Mouse (Mus musculus) hindbrain, embryonic 12.5 days (tissue): ENCODE data around the gene Raet1e. TPM values are rescaled to one million over a fixed set of nuclear protein-coding genes. Genes with fewer than 3 reads are reported as not detected.
"Not testable (repeated sequence)": the region's sequence is repeated elsewhere in the genome, so short reads cannot be mapped to it uniquely, and the experiment has no call there.

ENCODE experiments used
- ATAC-seq: fragments of 200-750 bp; cut with Nextera tagmentation; 2 replicates; pipeline ENCODE4 v1.8.0; 2017; ENCODE audit warnings: moderate TSS enrichment; ENCODE audit not compliant: low FRiP score
- H3K27ac ChIP-seq: fragments of 300-500 bp; sonication (generic); 2 replicates; pipeline ENCODE4 v1.5.1; 2016; ENCODE audit warnings: mild to moderate bottlenecking
- H3K27me3 ChIP-seq: fragments of 300-500 bp; sonication (generic); 2 replicates; pipeline ENCODE4 v1.6.1; 2016; ENCODE audit warnings: mild to moderate bottlenecking
- H3K36me3 ChIP-seq: fragments of 300-500 bp; sonication (generic); 2 replicates; pipeline ENCODE4 v1.6.1; 2016; ENCODE audit warnings: mild to moderate bottlenecking
- H3K4me1 ChIP-seq: fragments of 300-500 bp; sonication (generic); 2 replicates; pipeline ENCODE4 v1.6.1; 2016
- H3K4me2 ChIP-seq: fragments of 300-500 bp; sonication (generic); replicated peaks from 2 replicates; pipeline ENCODE4 v1.6.1; 2016; ENCODE audit warnings: mild to moderate bottlenecking
- H3K4me3 ChIP-seq: fragments of 300-500 bp; sonication (generic); 2 replicates; pipeline ENCODE4 v1.5.1; 2016; ENCODE audit warnings: mild to moderate bottlenecking
- H3K9ac ChIP-seq: fragments of 300-500 bp; sonication (generic); 2 replicates; pipeline ENCODE4 v1.6.1; 2016; ENCODE audit warnings: mild to moderate bottlenecking, moderate library complexity
- H3K9me3 ChIP-seq: fragments of 300-500 bp; sonication (generic); replicated peaks from 2 replicates; pipeline ENCODE4 v1.6.1; 2016; ENCODE audit warnings: mild to moderate bottlenecking
- WGBS: fragments of 180-500 bp; shearing (Covaris S2); methylation state at CpG from one replicate; pipeline ENCODE4 v1.1.7; 2016; 5-methylcytosine and 5-hydroxymethylcytosine counted together
- polyA plus RNA-seq: library from polyadenylated mRNA; unstranded; fragments of >200 nt; fragmentation: Nextera tagmentation; extraction: Ambion mirVana; gene quantifications from 2 replicates; pipeline ENCODE4 v1.2.1, GENCODE M21; 2016

Gene Raet1e
- polyA plus RNA-seq, 1 experiment from 2014 or later, result 6.1 TPM

DNA sequence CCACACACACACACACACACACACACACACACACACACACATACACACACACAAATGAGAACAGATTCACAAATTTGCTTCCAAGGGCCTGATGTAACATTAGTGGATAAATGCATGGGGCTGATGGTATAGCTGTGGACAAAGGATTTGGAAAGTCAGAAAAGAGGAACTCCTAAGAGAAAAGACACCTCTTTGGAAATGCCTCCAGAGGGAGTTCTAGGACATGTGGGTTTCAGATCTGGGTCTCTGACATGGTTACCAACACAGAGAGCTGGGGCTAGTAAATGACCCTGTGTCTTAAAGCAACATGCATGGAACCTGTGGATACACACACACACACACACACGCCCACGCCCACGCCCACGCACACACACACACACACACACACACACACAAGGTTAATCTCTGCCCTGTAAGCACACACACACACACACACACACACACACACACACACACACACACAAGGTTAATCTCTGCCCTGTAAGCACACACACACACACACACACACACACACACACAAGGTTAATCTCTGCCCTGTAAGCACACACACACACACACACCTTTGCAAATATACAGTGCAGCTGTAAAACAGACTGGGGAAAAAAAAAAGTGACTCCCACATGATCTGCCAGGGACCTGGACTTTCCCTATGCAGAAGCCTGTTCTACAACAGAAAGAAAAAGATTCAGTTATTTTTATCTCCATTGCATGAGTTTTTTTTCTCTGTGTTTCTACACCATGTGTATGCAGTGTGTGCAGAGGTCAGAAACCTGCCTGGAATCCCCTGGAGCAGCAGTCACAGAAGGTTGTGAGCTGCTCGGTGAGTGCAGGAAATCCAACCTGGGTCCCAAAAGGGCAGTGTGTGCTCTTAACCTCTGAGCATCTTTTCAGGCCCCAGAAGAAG, 14.3 kb downstream of the Raet1e start:
- H3K4me2 ChIP-seq, result peak overlapping the region; percentile 34
- 58% methylated on average over 5 of the region's 5 CpGs for WGBS
- H3K9me3 ChIP-seq, H3K4me3 ChIP-seq, ATAC-seq, H3K27ac ChIP-seq, H3K9ac ChIP-seq, H3K4me1 ChIP-seq, H3K36me3 ChIP-seq, H3K27me3 ChIP-seq: not testable (repeated sequence)

DNA sequence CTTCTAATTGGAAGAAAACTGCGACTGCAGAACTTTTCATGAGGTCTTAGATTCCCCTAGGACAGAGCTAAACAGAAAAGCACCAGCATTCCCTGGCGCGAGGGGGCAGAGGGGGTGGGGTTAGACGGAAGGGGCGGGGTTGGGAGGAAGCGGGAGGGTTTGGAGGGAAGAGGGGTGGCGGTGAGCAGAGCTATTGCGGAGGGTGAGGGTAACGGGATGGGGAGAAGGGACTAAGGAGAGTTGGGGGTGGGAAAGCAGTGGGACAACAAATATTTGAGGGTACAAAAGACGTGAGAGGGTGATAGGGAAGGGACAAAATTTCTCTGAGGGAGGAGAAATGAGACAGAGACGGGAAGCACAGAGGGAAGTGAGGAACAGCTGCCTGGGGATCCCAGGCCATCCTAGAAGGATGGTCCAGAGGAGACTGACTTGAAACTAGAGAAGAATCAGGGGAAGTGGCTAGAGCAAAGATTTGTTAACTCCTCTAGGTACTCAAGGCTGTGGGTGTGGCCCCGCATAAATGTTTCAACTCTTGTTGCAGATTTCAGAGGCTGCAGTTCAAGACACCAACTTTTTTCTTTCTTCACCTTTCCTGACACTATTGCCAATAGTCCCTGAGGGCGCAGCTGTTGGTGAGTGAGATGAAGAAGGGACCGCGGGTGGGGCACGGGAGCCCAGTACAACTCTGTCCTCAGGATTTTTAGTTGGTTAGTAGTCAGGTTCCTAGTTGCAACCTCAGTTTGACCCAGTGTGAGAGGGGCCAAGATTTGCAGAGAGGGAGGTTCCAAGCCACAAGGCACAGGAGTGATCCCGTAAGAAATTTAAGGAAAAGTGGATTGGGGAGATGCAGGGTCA, 15.2 kb downstream of the Raet1e start:
- 15% methylated on average over 14 of the region's 17 CpGs for WGBS
- peak; percentile 66; the same call in 1 of the 2 replicates for ATAC-seq
- not testable (repeated sequence) for H3K4me1 ChIP-seq, H3K4me3 ChIP-seq, H3K27ac ChIP-seq, H3K9ac ChIP-seq, H3K27me3 ChIP-seq, H3K9me3 ChIP-seq, H3K36me3 ChIP-seq
- H3K4me2 ChIP-seq, result peak overlapping the region; percentile 34

GRCm38 (mm10) chr10:22174190-22174487, 15.8 kb downstream of the Raet1e start:
- 69% methylated on average over 2 of the region's 2 CpGs for WGBS
- not testable (repeated sequence) for H3K36me3 ChIP-seq, H3K4me2 ChIP-seq, H3K27ac ChIP-seq, H3K4me3 ChIP-seq, H3K4me1 ChIP-seq, H3K27me3 ChIP-seq, H3K9ac ChIP-seq, H3K9me3 ChIP-seq, ATAC-seq

GRCm38 (mm10) chr10:22176515-22176914, 18.1 kb downstream of the Raet1e start:
- H3K4me3 ChIP-seq, result not testable (repeated sequence)

DNA sequence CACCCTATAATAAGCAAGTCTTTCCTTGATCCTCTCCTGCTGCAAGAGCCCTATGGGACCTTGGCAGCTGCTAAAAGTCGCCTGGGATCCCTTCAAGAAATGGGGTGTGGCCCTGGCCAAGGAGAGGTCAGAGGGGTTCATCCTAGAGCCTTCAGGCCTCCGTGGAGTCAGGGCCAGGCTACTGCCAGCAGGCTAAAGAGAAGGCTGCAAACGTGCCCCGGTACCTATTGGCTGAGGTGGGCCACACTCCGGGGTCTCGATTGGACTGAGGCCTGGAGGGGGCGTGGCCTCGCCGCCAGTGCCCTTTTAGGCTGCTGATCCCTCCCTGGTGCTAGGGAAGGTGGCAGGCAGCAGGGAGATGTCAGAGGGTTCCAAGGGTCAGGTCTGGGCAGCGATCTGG, 32.7 kb downstream of the Raet1e start:
- H3K9me3 ChIP-seq, H3K27ac ChIP-seq, H3K36me3 ChIP-seq, H3K9ac ChIP-seq, H3K27me3 ChIP-seq, H3K4me1 ChIP-seq, H3K4me3 ChIP-seq: not testable (repeated sequence)
- WGBS, result 5% methylated on average over 8 of the region's 10 CpGs
- peak overlapping the region; percentile 33 for H3K4me2 ChIP-seq
- peak; percentile 87 for ATAC-seq

More at GRCm38 (mm10) chr10:22176515-22176914, 18.1 kb downstream of the Raet1e start:
- H3K27me3 ChIP-seq, H3K36me3 ChIP-seq, H3K4me1 ChIP-seq, H3K27ac ChIP-seq, H3K9me3 ChIP-seq, H3K4me2 ChIP-seq, ATAC-seq, H3K9ac ChIP-seq: not testable (repeated sequence)
- 92% methylated on average over 2 of the region's 2 CpGs for WGBS

DNA sequence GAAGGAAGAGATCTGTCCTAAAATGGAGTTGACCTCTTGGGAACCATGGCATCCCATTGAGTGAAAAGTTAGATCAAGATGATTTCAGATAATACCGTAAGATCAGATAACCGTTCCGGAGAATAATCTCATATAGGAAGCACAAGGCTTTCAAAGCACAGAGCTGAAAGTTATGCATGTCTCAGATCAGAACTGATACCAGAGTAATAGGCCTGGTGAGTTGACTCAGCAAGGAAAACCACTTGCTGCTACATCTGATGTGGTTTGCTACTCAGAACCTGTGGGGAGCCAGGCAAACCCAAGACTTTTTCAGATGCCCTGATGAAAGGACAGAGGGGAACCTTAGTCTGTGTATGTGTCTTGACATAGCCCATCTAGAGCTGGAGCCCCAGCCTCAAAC, 43.0 kb downstream of the Raet1e start:
- not testable (repeated sequence) for H3K9me3 ChIP-seq, H3K36me3 ChIP-seq, H3K9ac ChIP-seq, ATAC-seq, H3K4me1 ChIP-seq, H3K27me3 ChIP-seq, H3K4me2 ChIP-seq, H3K4me3 ChIP-seq, H3K27ac ChIP-seq
- 83% methylated on average over 2 of the region's 3 CpGs for WGBS

GRCm38 (mm10) chr10:22202784-22203583, 44.6 kb downstream of the Raet1e start:
- H3K36me3 ChIP-seq, H3K9ac ChIP-seq, H3K27me3 ChIP-seq, H3K4me3 ChIP-seq, H3K9me3 ChIP-seq, H3K4me2 ChIP-seq, H3K4me1 ChIP-seq, H3K27ac ChIP-seq: not testable (repeated sequence)
- peak; percentile 61; the same call in 1 of the 2 replicates for ATAC-seq
- WGBS, result no CpG with 5 or more reads among the region's 2 CpGs

GRCm38 (mm10) chr10:22206443-22206842, 48.1 kb downstream of the Raet1e start:
- H3K27me3 ChIP-seq, ATAC-seq, H3K4me1 ChIP-seq, H3K4me2 ChIP-seq, H3K9ac ChIP-seq, H3K4me3 ChIP-seq, H3K9me3 ChIP-seq, H3K36me3 ChIP-seq, H3K27ac ChIP-seq: not testable (repeated sequence)
- WGBS, result 83% methylated on average over 1 of the region's 1 CpGs

DNA sequence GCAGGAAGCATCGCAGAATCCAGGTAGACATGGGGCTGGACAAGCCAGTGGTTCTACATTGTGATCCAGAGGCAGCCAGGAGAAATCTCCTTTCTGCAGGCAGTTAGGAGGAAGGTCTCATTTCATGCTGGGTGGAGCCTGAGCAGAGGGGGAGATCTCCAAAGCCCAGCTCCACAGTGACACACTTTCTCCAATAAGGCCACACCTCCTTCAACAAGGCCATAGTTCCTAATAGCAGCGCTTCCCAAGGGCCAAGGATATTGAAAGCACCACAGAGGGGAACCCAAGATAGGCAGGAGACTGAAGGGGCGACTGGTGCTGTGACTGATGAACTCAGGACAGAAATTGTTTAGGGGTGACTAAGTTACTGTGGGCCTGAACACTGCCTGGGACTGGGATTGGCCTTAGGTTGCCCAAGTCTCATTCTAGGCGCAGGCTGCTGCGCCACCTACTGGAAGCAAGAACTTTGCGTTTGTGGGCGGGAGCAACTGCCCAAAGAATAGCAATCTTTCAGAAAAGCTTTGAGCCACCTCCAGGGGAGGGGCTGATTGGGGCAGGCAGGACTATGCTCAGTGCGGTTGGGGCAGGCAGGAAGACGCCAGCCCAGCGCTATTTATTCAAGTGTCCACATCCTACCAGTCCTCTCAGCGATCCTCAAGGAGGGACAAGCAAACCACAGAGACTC, 53.8 kb downstream of the Raet1e start:
- not testable (repeated sequence) for H3K27ac ChIP-seq
- WGBS, result 6% methylated on average over 8 of the region's 11 CpGs

GRCm38 (mm10) chr10:22223474-22224349, 65.3 kb downstream of the Raet1e start:
- H3K4me3 ChIP-seq, H3K4me2 ChIP-seq, H3K9me3 ChIP-seq, H3K9ac ChIP-seq, H3K27ac ChIP-seq, H3K4me1 ChIP-seq, H3K27me3 ChIP-seq, H3K36me3 ChIP-seq: not testable (repeated sequence)
- peak; percentile 73; the same call in 1 of the 2 replicates for ATAC-seq
- no CpG with 5 or more reads among the region's 7 CpGs for WGBS

More for the DNA sequence above, 53.8 kb downstream of the Raet1e start:
- not testable (repeated sequence) for H3K27me3 ChIP-seq, H3K4me2 ChIP-seq, H3K9ac ChIP-seq, H3K36me3 ChIP-seq, H3K4me1 ChIP-seq, H3K9me3 ChIP-seq, H3K4me3 ChIP-seq
- peak; percentile 58 for ATAC-seq

DNA sequence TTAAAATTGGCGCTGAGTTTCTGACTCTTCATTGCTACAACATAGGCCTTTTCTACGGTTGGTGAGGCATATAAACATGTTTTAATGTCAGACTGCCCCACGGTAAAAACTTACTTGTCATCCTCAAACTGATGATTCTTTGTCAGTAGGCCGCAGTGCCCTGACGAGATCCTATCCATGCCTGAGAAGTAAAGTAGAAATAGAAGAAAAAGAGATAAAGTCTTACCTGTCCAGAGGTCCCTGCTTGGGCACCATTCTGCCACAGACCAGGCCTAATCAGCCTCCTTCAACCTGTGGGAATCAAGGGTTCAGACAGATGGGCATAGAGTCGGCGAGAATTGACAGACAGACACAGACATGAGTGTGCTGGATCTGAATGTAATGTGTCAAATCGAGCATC, 106.7 kb downstream of the Raet1e start:
- Histone ChIP-seq H3K9me3 (peaks cover 15% of the 10 kb centered on the region; the same call in 1 of the 2 replicates), H3K4me3 (no peak overlapping the region), H3K36me3 (no peaks in the 10 kb centered on the region), H3K27ac (no peak overlapping the region), H3K4me1 (no peaks in the 10 kb centered on the region), H3K4me2 (no peak overlapping the region), H3K27me3 (no peaks in the 10 kb centered on the region), H3K9ac (no peak overlapping the region)
- no peak for ATAC-seq
- 92% methylated on average over 8 of the region's 8 CpGs for WGBS
